Mouse (Mus musculus) E14TG2a.4 (cell line): ENCODE results near the gene Mmachc.

Source experiments
- CTCF ChIP-seq: conservative IDR thresholded peaks from 2 replicates; pipeline ENCODE4 v1.5.1; 2014; ENCODE audit warnings: low read length
- NANOG ChIP-seq: IDR thresholded peaks from 2 replicates; pipeline ENCODE4 v1.6.1; 2014; ENCODE audit warnings: borderline replicate concordance, low read length, mixed read lengths

DNA sequence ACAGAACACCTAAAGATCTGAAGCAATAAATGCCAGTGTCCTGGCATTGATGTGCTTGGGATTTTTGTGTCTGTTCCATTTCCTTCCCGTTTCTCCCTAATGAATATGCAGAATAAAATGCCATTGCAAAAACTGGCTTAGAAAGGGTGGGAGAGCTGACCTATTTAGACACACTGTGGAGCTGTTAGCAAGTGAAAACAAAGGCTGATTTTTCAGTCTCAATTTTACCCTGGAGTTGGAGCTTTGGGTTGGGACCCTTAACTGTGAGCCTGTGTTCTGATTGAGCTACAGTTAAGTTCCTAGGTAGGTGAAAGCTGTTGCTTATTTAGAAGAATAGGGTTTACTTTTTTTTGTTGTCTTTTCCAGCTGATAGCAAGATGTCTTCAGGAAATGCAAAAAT, 21.2 kb downstream of the Mmachc start:
- no peak for TF ChIP-seq CTCF
- TF ChIP-seq NANOG = no peak
